Mouse (Mus musculus) cerebellum, postnatal 4 days (tissue): ENCODE results near the gene Sall4.
A peak's percentile ranks its signal among the peaks of the same experiment; 100 is the strongest.

Experiments
- DNase-seq, 2 experiments: peaks; one replicate each; pipeline ENCODE4 v3.0.0; 2022; ENCODE audit warnings: low spot score in 2 of 2, mixed read lengths in 1 of 2

Gene Sall4

GRCm38 (mm10) chr2:168767582-168767981, at the start of gene Sall4:
TSS of gene Sall4 (minus strand) at chr2:168767943.
- DNase-seq = no peak

DNA sequence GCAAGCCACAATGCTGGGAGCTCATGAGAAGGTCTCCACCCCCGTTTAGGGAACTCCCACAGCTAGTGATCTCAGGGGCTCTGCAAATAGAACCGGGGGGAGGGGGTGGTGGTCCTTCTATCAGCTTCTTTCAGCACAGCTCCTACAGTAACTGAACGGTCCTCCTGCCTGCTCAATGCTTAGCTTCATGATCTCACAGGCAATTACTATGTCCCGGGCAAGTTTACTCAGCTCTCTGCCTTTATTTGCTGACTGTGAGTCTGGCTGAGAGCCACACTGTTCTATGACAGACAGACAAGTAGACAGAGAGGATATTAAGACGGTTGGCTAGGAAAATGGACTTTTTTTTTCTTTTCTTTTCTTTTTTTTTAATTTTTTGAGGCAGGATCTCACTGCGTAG, 45.5 kb upstream of the Sall4 start:
- DNase-seq = no peak

DNA sequence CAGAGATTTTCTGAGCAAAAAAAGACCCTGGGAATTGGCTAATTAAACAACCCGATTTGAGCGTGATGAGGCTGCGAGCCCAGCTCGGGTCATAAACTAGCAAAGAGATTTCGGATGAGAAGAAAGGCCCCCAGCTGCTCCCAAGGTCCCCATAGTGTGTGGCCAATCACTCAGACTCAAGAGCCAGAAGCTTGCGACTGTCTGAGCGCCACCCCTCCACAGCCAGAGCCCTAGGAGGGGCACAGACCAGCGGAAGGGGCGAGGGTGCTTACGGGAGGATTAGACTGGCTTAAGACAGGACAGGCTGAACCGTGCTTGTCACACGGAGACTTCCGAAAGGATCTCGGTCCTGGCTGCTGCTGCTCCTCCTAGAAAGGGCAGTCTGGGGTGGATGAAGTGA, 42.2 kb upstream of the Sall4 start:
- no peak for DNase-seq

GRCm38 (mm10) chr2:168807681-168808080, 39.9 kb upstream of the Sall4 start:
- no peak for DNase-seq

DNA sequence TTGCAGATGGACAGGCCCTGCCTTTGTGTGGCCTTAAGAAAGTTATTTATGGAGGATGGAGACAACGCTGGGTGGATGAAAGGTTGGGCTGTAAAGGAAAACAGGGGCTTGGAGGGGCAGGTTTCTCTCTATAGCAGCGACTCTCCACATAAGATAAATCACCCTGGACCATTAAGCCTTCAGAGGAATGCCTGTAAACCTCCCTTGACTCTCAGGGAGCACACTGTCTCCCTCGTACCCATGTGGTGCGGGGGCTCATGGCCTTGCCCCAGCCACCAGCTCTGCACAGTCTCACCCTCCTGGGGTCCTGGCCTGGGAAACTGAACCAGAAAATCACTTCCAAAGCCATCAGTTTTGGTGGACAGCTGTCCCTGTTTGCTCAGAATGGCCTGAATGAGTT, 36.1 kb upstream of the Sall4 start:
- DNase-seq = no peak

DNA sequence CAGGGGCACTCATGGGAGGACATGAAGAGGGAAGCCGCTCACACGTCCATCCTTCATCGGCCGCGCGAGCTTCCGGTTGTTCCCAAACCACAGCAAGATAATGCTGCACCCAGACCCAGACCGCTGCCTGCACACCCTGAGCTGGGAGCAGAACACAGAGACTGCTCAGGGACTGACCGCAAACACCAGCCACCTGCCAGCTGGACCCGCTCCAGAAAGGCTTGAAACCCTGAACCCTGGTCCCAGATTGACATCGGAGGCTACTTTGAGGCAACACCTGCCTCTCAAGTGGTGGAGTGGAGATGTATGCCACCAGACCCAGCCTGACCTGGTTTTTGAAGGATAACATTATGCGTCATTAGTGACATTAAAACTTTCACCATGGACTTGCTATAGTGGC, 31.6 kb upstream of the Sall4 start:
- no peak for DNase-seq

DNA sequence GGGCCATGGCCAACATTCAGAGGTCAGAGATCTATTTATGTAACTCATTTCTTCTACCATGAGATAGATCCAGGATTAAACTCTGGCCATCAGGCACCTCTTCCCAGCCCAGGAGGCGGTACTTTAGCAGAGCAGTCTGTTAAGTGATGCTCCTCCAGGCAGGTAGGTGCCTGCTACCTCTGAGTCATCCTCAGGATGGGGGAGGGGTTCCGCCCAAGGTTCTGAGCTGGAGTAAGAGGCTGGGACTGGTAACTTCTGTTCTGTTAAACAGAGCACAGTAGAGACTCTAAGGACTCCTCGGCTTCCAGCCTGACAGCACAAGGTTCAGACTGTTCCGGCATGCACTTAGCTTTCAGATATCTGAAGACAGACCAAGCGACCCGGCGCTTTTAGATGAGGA, 31.2 kb upstream of the Sall4 start:
- no peak for DNase-seq

- no peak for DNase-seq
Observed at GRCm38 (mm10) chr2:168791115-168791802, 23.5 kb upstream of the Sall4 start.

DNA sequence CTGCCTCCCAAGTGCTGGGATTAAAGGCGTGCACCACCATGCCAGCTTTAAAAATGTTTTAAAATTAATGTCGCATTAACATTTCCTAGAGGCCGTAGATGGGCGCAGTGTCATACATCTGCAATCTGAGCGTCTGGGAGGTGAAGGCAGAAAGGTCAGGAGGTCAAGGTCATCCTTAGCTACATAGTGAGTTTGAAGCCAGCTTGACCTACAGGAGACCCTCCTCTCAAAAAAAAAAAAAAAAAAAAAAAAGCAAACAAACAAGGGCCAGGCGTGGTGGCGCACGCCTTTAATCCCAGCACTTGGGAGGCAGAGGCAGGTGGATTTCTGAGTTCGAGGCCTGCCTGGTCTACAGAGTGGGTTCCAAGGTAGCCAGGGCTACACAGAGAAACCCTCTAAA, 18.4 kb upstream of the Sall4 start:
- DNase-seq = no peak

DNA sequence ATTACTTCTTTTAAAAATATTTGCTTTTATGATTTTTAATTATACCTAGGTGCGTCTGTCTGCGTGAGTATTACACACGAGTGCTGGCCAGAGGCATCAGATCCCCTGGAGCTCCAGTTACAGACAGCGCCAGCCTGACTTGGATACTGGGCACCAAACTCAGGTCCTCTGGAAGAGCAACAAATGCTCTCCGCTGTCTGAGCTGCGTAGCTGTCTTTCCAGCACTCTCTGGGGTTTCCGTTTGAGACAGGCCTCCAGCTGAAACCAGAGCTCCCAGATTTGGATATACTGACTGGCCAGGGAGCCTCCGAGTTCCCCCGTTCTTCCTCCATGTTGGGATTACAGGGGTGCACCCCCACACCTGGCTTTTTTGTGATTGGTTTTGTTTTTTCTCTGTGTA, 12.9 kb upstream of the Sall4 start:
- DNase-seq = no peak

GRCm38 (mm10) chr2:168780024-168780423, 12.3 kb upstream of the Sall4 start:
- no peak for DNase-seq

DNA sequence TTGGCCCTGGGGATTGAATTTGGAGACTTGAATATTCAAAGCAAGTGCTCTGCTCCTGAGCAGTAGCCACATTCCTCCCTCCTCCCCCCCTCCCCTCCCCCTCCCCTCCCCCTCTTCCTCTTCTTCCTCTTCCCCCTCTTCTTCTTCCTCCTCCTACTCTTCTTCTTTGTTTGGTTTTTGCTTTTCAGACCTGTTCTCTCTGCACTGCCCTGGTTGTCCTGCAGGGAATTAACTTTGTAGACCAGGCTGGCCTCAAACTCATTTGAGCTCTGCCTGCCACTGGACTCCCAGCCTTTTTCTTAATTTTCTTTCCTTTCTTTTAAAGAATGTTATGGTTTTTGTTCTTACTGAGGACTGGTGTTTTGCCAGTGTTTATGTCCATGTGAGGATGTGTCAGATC, 9.7 kb upstream of the Sall4 start:
- no peak for DNase-seq

- no peak for DNase-seq
Observed at GRCm38 (mm10) chr2:168776238-168776637, 8.5 kb upstream of the Sall4 start.

DNA sequence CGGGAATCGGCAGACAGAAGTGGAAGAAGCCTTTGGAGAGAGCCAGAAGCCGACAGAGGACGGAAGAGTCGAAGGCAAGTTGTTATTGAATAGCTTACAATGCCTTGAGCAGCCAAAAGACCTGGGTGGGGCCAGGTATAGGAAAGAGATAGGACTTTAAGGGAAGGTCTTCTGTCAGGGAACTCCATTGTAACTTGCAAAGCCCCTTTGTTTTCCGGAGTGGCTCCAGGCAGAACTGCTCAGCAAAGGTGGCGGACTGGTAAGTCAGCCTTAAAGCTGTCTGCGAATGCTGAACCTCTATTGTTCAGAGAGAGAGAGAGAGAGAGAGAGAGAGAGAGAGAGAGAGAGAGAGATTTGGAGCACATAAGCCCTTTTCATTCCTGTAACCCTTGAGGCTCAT, 1.5 kb upstream of the Sall4 start:
- no peak for DNase-seq

DNA sequence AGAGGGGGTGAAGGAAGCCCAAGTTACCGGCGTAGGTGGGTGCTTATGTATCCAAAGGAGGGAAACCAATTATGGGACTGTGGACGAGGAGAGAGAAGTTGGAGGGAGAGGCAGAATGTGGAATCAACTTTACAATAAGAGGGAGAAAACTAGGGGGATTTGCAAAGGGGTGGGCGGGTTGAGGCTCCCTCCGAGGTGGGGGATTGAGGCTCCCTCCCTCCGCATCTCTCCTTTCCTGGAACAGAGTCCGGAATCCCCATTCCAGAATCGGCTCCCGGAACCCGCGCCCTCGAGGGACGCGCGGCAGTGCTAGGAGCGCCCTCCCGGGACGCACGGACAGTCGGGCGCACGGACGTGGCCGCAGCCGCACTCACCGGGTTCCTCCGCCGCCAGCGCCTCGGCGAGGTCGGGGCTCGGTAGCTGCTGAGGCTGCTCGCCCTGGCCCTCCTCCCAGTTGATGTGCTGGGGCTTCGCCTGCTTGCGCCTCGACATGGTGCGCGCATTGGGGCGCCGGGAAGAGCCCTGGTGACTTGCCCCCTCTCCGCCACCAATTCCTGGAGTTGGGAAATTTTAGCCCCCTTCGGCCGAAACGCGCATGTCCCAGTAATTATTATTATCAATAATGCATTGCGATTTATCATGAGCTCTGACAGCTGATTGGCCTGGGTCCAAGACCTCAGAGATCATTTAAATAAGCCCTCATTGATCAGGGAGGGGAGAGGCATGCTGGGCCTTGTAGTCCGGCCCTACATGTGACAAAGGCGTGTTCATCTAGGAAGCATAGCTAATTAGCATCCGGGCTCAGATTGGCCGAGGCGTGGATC, 993 bp downstream of the Sall4 start:
- peak in 1 of 2 experiments; percentile 20 for DNase-seq

GRCm38 (mm10) chr2:168765696-168766537, 1.8 kb downstream of the Sall4 start:
- no peak for DNase-seq

- DNase-seq = peak in 1 of 2 experiments; percentile 62
Observed at GRCm38 (mm10) chr2:168765065-168765681, 2.6 kb downstream of the Sall4 start.

GRCm38 (mm10) chr2:168764460-168764867, 3.3 kb downstream of the Sall4 start:
- DNase-seq = no peak

DNA sequence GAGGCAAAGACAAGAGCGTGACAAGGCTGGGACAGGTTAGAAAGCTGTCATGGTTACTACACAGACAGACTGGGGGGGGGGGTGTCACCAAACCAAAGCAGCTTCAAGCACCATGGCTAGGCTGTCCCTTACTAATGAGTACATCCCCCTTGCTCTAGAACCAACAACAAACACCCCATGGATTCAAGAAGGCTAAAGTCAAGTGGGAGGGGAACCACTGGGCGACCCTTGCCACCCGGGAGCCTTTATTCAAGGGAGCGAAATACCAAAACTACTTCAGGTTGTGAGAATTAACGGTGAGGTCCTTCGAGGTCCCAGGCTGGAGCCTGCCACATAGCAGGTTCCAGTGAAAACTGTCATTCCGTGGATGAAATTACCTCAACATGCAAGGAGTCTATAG, 4.0 kb downstream of the Sall4 start:
- DNase-seq = no peak

DNA sequence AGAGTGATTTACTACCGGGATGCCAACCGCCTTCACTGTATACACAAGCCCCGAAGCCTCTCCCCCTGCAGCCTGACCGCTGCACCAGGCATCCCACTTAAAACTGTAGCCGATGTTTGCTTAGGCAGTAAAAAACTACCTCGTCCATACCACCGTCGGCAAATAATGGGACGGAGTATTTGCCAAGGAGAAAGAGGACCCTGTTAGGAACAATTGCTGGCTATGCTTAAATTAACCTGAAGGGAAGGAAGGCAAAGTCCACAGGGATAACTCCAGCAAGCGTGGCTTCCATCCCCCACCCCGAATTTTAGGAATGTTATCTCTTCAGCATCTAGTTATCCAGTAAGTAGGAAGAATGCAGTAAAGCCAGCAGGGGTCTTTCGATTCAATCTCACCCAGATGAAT, 5.3 kb downstream of the Sall4 start:
- DNase-seq = no peak

DNA sequence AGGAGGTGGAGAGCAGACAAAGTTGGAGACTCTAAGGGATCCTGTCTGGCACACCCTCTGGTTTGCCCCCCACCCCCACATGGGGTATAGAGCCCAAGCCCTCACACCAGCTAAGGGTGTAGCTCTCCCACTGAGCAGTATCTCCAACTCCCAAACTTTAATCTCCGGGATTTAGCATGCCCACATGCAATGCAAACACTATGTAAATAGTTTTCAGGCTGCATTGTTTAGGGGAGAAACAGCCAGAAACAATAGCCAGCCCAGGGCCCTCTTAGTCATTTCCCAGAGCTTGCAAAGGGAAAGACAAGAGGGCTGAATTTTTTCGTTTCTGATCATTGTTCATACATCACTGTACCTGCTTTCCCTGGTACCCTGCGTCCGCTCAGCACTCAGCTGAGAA, 5.8 kb downstream of the Sall4 start:
- no peak for DNase-seq

- no peak for DNase-seq
Observed at GRCm38 (mm10) chr2:168761141-168761540, 6.6 kb downstream of the Sall4 start.
